Mouse (Mus musculus) erythroid progenitor cell, adult 5-6 weeks (primary cell): ENCODE results near the gene Fam136a. TPM values are rescaled to one million over a fixed set of nuclear protein-coding genes. Genes with fewer than 3 reads are reported as not detected.

Experiments used
- total RNA-seq, 2 experiments: library from RNA; stranded (forward) in 1 of 2; stranded (reverse) in 1 of 2; fragments of 150-400 nt in 1 of 2; fragments of 186-747, 209-891 nt in 1 of 2; gene quantifications; 2 replicates each; pipeline versions ENCODE4 v1.2.3 to v1.2.4; 2015 to 2017; ENCODE audit warnings: low replicate concordance in 2 of 2

The Fam136a gene
- total RNA-seq, 2 experiments from 2014 or later, result 0.68 to 3.4 TPM

Other genes starting within 250 kb of the Fam136a start
- not detected in 2 replicates for gene Tgfa, start 170.4 kb upstream of the Fam136a start, total RNA-seq (2015; ENCODE audit: low replicate concordance)
- gene Tgfa, start 170.4 kb upstream of the Fam136a start, total RNA-seq (2017; ENCODE audit: low replicate concordance), result not detected in 2 replicates
- gene Snrpg, start 5.7 kb downstream of the Fam136a start, total RNA-seq (2015; ENCODE audit: low replicate concordance), result 215 and 223 TPM in 2 replicates
- gene Snrpg, start 5.7 kb downstream of the Fam136a start, total RNA-seq (2017; ENCODE audit: low replicate concordance), result 5.6 and 62.1 TPM in 2 replicates
- 10.9 and 15.1 TPM in 2 replicates for gene Pcyox1, start 31.5 kb downstream of the Fam136a start, total RNA-seq (2015; ENCODE audit: low replicate concordance)
- 8.0 and 8.5 TPM in 2 replicates for gene Pcyox1, start 31.5 kb downstream of the Fam136a start, total RNA-seq (2017; ENCODE audit: low replicate concordance)
- gene Tia1, start 38.6 kb downstream of the Fam136a start, total RNA-seq (2015; ENCODE audit: low replicate concordance), result 42.5 and 59.5 TPM in 2 replicates
- 32.9 and 39.7 TPM in 2 replicates for gene Tia1, start 38.6 kb downstream of the Fam136a start, total RNA-seq (2017; ENCODE audit: low replicate concordance)
- gene Gm44790, start 61.0 kb downstream of the Fam136a start, total RNA-seq (2015; ENCODE audit: low replicate concordance), result 2.5 TPM in 1 of 2 replicates, not detected in the other
- not detected in 2 replicates for gene Gm44790, start 61.0 kb downstream of the Fam136a start, total RNA-seq (2017; ENCODE audit: low replicate concordance)
- 20.5 and 22.6 TPM in 2 replicates for gene C87436, start 72.7 kb downstream of the Fam136a start, total RNA-seq (2015; ENCODE audit: low replicate concordance)
- gene C87436, start 72.7 kb downstream of the Fam136a start, total RNA-seq (2017; ENCODE audit: low replicate concordance), result 7.1 and 8.0 TPM in 2 replicates
- 145 and 147 TPM in 2 replicates for gene Pcbp1, start 160.7 kb downstream of the Fam136a start, total RNA-seq (2015; ENCODE audit: low replicate concordance)
- 58.4 and 67.4 TPM in 2 replicates for gene Pcbp1, start 160.7 kb downstream of the Fam136a start, total RNA-seq (2017; ENCODE audit: low replicate concordance)